Mouse (Mus musculus) hindbrain, embryonic 13.5 days (tissue): ENCODE measurements around the gene Plxna1. TPM values are rescaled to one million over a fixed set of nuclear protein-coding genes. Genes with fewer than 3 reads are reported as not detected.

Source experiments
- ATAC-seq: fragments of 200-750 bp; cut with Nextera tagmentation; 2 replicates; pipeline ENCODE4 v1.8.0; 2017; ENCODE audit warnings: moderate TSS enrichment; ENCODE audit not compliant: low FRiP score
- H3K27ac ChIP-seq: fragments of 300-500 bp; sonication (generic); 2 replicates; pipeline ENCODE4 v1.5.1; 2015; ENCODE audit warnings: inconsistent platforms, mild to moderate bottlenecking, moderate library complexity
- H3K27me3 ChIP-seq: fragments of 300-500 bp; sonication (generic); 2 replicates; pipeline ENCODE4 v1.6.1; 2015; ENCODE audit warnings: mild to moderate bottlenecking, inconsistent platforms
- H3K36me3 ChIP-seq: fragments of 300-500 bp; sonication (generic); 2 replicates; pipeline ENCODE4 v1.6.1; 2015; ENCODE audit warnings: mild to moderate bottlenecking, inconsistent platforms
- H3K4me1 ChIP-seq: fragments of 300-500 bp; sonication (generic); replicated peaks from 2 replicates; pipeline ENCODE4 v1.6.1; 2015; ENCODE audit warnings: inconsistent platforms
- H3K4me2 ChIP-seq: fragments of 300-500 bp; sonication (generic); 2 replicates; pipeline ENCODE4 v1.6.1; 2015; ENCODE audit warnings: inconsistent platforms, mild to moderate bottlenecking, moderate library complexity
- H3K4me3 ChIP-seq: fragments of 300-500 bp; sonication (generic); 2 replicates; pipeline ENCODE4 v1.5.1; 2015; ENCODE audit warnings: mild to moderate bottlenecking, inconsistent platforms
- H3K9ac ChIP-seq: fragments of 300-500 bp; sonication (generic); 2 replicates; pipeline ENCODE4 v1.6.1; 2015; ENCODE audit warnings: mild to moderate bottlenecking, inconsistent platforms
- H3K9me3 ChIP-seq: fragments of 300-500 bp; sonication (generic); 2 replicates; pipeline ENCODE4 v1.6.1; 2016; ENCODE audit warnings: inconsistent platforms
- WGBS: fragments of 180-500 bp; shearing (Covaris S2); methylation state at CpG from one replicate; pipeline ENCODE4 v1.1.7; 2015; 5-methylcytosine and 5-hydroxymethylcytosine counted together
- polyA plus RNA-seq: library from polyadenylated mRNA; unstranded; fragments of >200 nt; fragmentation: Nextera tagmentation; extraction: Ambion mirVana; gene quantifications from 2 replicates; pipeline ENCODE4 v1.2.1, GENCODE M21; 2015

The Plxna1 gene
- polyA plus RNA-seq, 1 experiment from 2014 or later: 44.9 TPM

DNA sequence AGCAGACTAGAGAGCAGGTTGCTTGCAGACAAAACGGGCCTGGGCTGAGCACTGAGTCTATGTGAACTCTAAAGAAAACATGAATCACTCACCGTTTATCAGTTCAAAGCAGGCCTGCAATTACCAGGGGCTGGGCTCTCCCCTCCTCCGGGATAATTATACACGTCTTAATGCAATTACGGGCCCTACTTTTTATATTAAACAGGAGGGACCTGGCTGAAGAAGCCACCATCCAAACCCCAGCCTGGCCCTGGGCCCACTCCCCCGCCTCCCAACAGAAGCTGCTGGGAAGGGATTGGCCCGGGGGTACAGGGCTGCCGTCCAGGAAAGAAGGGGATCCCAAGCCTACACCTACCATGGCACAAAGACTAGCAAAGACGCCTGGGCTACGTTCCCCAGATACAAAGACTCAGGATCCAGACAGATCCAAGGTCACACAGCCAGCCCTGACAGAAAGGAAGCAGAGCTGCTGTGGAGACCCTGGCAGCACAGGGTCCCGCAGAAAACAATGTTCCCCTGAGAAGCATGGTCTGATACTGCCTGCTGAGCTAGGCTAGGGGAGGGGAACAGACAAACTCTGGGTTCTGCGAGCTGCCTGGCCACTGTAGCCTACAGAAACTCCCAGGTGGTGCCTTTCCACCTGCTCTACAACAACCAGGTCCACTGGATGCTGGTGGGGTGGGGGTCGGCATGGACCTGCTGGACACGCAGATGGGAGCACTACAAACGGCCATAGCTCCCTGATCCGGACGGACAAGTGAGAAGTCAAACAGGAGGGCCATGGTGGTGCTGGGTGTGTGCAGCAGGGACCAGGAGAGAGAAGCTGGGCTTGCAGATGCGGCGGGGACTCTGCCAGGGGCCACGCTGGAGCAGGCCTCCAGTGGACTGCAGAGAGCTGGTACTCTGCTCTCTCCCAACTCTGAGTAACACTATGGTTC, 2.4 kb downstream of the Plxna1 start:
- WGBS: 47% methylated on average over 20 of the region's 20 CpGs
- peak overlapping the region; percentile 91 for H3K27ac ChIP-seq
- ATAC-seq: no peak

DNA sequence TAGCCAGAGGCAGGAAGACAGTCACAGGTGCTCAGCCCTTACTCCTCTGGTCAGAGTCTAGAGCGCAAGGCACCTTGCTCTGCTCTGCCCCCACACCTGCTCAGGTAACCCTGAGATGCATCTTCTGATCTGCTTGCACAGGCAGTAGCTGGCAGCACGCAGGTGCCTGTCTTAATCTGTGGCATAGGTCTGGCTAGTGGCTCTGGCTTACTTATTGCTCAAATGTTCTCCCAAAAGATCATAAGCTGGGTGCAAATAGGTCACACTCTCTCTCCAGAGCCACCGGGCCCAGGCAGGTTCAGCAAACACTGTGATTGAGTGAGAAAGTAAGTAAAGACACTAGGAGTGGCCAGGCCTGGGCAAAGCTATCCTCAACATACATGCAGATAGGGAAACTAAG, 3.2 kb downstream of the Plxna1 start:
- H3K9ac ChIP-seq: peak overlapping the region; percentile 100
- peaks cover 32% of the 10 kb centered on the region for H3K36me3 ChIP-seq
- peak overlapping the region; percentile 98 for H3K4me3 ChIP-seq
- no peak for ATAC-seq
- H3K4me2 ChIP-seq: peak overlapping the region; percentile 93
- H3K27ac ChIP-seq: peak overlapping the region; percentile 91; the same call in 1 of the 2 replicates
- H3K9me3 ChIP-seq: no peaks in the 10 kb centered on the region
- H3K4me1 ChIP-seq: peaks cover 79% of the 10 kb centered on the region
- peaks cover 6% of the 10 kb centered on the region; the same call in 1 of the 2 replicates for H3K27me3 ChIP-seq
- WGBS: 93% methylated on average over 3 of the region's 3 CpGs

More for the DNA sequence above, 2.4 kb downstream of the Plxna1 start:
- no peaks in the 10 kb centered on the region for H3K9me3 ChIP-seq
- H3K9ac ChIP-seq: peak overlapping the region; percentile 100
- peak overlapping the region; percentile 98 for H3K4me3 ChIP-seq
- peak overlapping the region; percentile 93 for H3K4me2 ChIP-seq
- peaks cover 14% of the 10 kb centered on the region; the same call in 1 of the 2 replicates for H3K27me3 ChIP-seq
- peaks cover 71% of the 10 kb centered on the region for H3K4me1 ChIP-seq
- H3K36me3 ChIP-seq: peaks cover 24% of the 10 kb centered on the region

DNA sequence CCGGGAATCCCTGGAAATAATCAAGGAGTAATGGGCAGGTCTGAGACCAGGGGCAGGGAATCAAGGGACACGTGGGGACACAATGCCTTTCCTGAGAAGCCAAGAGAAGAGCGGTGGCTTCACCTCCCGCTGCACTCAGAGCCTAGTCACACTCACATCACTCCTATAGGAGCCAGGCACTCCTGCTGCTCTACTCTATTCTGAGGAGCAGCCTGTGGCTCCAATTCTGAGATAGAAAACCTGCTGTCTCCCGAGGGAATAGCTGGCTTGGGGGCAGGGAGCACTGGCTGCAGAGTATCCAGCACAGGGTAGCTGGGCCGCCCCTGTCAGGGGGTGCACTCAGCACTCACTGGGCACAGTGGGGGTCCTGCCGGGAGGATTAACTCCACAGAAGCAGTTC, 6.8 kb downstream of the Plxna1 start:
- no peaks in the 10 kb centered on the region for H3K27me3 ChIP-seq
- H3K9ac ChIP-seq: peak overlapping the region; percentile 60
- no peaks in the 10 kb centered on the region for H3K9me3 ChIP-seq
- H3K27ac ChIP-seq: peak overlapping the region; percentile 31; the same call in 1 of the 2 replicates
- peaks cover 56% of the 10 kb centered on the region for H3K36me3 ChIP-seq
- ATAC-seq: no peak
- WGBS: 29% methylated on average over 7 of the region's 7 CpGs
- H3K4me3 ChIP-seq: no peak overlapping the region
- H3K4me1 ChIP-seq: peaks cover 100% of the 10 kb centered on the region
- peak overlapping the region; percentile 23; the same call in 1 of the 2 replicates for H3K4me2 ChIP-seq

DNA sequence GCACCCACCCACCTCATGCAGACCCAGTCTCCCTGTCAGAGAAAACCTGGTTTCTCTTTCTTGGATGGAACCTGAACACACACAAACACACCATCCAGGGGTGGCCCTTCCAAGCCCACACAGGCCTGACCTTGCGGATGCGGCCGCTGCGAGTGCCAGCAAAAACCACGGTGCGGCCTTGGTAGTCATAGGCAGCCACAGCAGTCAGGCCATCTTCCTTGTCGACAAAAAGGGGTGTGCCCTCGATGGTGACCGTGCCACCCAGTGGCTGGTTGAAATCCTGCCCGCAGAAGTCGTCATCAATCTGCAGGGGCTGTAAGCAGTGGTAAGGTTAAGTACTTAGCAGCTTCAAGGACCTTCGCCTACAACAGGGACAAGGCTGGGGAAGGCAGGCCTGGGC, 7.7 kb downstream of the Plxna1 start:
- WGBS: 86% methylated on average over 12 of the region's 12 CpGs
- Histone ChIP-seq H3K36me3 (peaks cover 66% of the 10 kb centered on the region), H3K27me3 (no peaks in the 10 kb centered on the region), H3K4me1 (peaks cover 100% of the 10 kb centered on the region), H3K27ac (no peak overlapping the region), H3K4me2 (no peak overlapping the region), H3K4me3 (no peak overlapping the region), H3K9me3 (no peaks in the 10 kb centered on the region), H3K9ac (peak overlapping the region; percentile 46; the same call in 1 of the 2 replicates)
- no peak for ATAC-seq

DNA sequence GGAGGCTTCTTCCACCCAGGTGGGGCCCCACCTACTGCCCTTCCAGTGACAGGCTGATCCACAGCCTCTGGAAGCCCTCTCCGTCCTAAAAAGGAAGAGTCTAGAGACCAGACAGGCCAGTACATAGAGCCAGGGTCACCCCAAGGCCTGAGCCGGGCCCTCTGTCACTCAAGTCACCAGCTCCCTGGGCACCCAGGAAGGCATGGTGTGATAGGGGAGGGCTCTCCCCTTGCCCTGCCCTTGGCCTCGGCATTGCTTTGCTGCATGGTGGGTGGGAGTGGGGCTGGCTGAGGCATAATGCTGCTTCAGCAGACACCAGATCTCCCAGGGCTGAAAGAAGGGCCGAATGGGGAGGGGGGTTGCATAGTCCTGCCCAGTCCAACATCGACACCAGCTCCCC, 8.3 kb downstream of the Plxna1 start:
- no peak overlapping the region for H3K4me2 ChIP-seq
- no peaks in the 10 kb centered on the region for H3K9me3 ChIP-seq
- no peak for ATAC-seq
- peak overlapping the region; percentile 46 for H3K9ac ChIP-seq
- H3K27me3 ChIP-seq: no peaks in the 10 kb centered on the region
- peaks cover 100% of the 10 kb centered on the region for H3K4me1 ChIP-seq
- peaks cover 72% of the 10 kb centered on the region for H3K36me3 ChIP-seq
- whole genome bisulfite sequencing: 78% methylated on average over 5 of the region's 5 CpGs
- peak overlapping the region; percentile 30; the same call in 1 of the 2 replicates for H3K27ac ChIP-seq
- no peak overlapping the region for H3K4me3 ChIP-seq

DNA sequence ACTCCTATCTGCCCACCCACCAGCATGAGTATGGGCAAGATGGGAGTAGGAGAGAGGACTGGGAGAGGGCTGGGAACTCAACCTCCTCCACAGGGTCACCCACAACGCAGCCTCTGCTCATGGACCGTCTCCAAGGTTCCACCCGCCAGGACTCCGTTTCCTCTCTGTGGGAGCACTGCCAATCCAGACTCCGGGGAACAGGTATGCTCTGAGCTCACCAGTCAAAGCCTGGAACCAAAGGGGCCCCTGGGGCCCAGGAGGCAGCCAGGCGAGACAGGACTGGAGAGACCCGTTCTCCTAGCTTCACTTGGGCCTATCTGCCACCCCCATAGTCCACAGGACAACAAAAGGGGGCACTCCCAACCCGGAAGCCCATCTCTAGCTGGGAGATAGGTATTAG, 9.3 kb downstream of the Plxna1 start:
- H3K4me3 ChIP-seq: no peak overlapping the region
- H3K27ac ChIP-seq: peak overlapping the region; percentile 15; the same call in 1 of the 2 replicates
- WGBS: 68% methylated on average over 8 of the region's 8 CpGs
- no peak overlapping the region for H3K4me2 ChIP-seq
- H3K4me1 ChIP-seq: peaks cover 100% of the 10 kb centered on the region
- H3K36me3 ChIP-seq: peaks cover 81% of the 10 kb centered on the region
- no peak overlapping the region for H3K9ac ChIP-seq
- no peak for ATAC-seq
- no peaks in the 10 kb centered on the region for H3K9me3 ChIP-seq
- no peaks in the 10 kb centered on the region for H3K27me3 ChIP-seq

DNA sequence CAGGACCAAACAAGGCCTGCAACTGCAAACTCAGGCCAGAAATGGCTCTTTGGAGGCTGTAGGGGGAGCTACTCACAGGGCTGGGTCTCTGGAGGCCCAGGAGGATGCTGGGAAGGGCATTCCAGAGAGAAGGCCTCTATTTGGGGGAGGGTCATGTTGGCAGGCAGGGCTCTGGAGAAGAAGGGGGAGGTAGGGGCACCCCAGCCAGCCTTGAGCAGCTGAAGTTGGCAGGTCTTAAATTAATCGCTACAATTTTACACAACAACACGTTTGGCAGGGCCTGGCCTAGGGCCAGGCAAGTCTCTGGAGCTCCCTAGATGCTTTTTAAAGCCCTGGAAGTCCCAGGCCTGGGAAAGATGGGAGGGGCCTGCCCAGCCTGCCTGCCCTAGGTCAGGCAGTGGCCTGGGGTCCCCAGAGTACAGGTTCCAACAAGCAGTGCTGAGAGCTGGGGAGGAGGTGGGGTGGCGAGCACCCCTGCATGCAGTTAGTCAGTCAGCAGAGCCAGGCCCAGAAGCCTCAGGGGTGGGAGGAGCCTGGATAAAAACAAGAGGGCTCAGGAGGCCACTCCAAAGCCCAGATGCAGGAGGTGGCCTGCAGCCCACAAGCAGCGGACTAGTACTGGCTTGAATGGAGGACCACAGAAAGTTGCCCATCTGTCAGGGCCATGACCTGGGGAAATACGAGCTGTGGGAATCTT, 10.8 kb downstream of the Plxna1 start:
- H3K4me3 ChIP-seq: no peak overlapping the region
- H3K27ac ChIP-seq: peak overlapping the region; percentile 75
- peak; percentile 79 for ATAC-seq
- peaks cover 88% of the 10 kb centered on the region for H3K36me3 ChIP-seq
- 8% methylated on average over 5 of the region's 5 CpGs for WGBS
- peak overlapping the region; percentile 51 for H3K9ac ChIP-seq
- no peaks in the 10 kb centered on the region for H3K9me3 ChIP-seq
- no peaks in the 10 kb centered on the region for H3K27me3 ChIP-seq
- peaks cover 88% of the 10 kb centered on the region for H3K4me1 ChIP-seq
- H3K4me2 ChIP-seq: no peak overlapping the region

DNA sequence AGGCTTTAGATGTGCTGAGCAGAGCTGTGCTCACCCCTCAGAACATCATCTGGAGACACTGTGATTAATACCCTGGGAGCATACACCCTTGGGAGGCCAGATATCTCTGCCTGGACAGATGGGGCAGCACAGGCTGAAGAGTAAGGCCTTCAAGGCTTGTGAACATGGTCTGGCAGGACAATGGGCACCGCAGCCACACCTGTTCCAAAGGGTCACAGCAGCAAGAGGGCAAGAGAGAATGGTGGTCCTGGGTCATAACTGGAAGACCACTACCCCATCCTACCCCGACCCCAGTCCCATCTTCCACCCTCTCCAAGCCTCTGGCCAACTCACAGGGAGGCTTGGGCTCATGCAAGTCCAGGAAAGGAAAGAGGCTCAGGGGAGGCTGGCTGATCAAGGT, 11.9 kb downstream of the Plxna1 start:
- peak overlapping the region; percentile 75 for H3K27ac ChIP-seq
- ATAC-seq: no peak
- peaks cover 82% of the 10 kb centered on the region for H3K36me3 ChIP-seq

DNA sequence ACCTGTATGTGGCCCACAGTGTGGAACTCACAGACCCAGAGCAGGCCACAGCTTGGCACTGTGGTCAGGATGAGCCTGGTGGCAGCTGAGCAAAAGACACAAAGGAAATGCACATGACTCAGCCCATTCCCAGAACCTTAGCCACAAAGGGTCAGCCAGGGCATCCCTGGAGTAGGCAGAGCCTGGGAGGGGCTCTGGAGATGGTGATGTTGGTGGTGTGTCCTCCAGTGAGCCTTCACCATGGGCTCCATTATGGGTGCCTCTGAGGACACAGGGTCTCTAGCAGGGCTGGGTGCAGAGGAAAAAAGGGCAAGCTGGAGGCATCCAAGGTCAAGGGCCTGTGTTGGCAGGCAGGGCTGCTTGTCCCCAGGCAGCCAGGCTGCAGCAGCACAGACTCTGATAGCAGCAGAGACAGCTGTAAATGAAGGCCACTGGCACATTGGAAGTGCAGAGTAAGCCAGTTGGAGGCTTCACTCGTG, 12.3 kb downstream of the Plxna1 start:
- H3K27me3 ChIP-seq: no peaks in the 10 kb centered on the region
- H3K4me3 ChIP-seq: no peak overlapping the region
- 0 out of 2 replicates have a peak overlapping the region, but pooled peaks have one; percentile 8 for H3K9ac ChIP-seq
- peaks cover 77% of the 10 kb centered on the region for H3K36me3 ChIP-seq
- H3K9me3 ChIP-seq: no peaks in the 10 kb centered on the region
- H3K4me1 ChIP-seq: peaks cover 85% of the 10 kb centered on the region
- no peak overlapping the region for H3K4me2 ChIP-seq
- no peak overlapping the region for H3K27ac ChIP-seq
- ATAC-seq: no peak
- 58% methylated on average over 1 of the region's 1 CpGs for WGBS

More for the DNA sequence above, 11.9 kb downstream of the Plxna1 start:
- no peak overlapping the region for H3K4me2 ChIP-seq
- H3K4me3 ChIP-seq: no peak overlapping the region
- 0 out of 2 replicates have a peak overlapping the region, but pooled peaks have one; percentile 8 for H3K9ac ChIP-seq
- WGBS: 100% methylated on average over 2 of the region's 2 CpGs
- H3K4me1 ChIP-seq: peaks cover 85% of the 10 kb centered on the region
- no peaks in the 10 kb centered on the region for H3K9me3 ChIP-seq
- H3K27me3 ChIP-seq: no peaks in the 10 kb centered on the region

DNA sequence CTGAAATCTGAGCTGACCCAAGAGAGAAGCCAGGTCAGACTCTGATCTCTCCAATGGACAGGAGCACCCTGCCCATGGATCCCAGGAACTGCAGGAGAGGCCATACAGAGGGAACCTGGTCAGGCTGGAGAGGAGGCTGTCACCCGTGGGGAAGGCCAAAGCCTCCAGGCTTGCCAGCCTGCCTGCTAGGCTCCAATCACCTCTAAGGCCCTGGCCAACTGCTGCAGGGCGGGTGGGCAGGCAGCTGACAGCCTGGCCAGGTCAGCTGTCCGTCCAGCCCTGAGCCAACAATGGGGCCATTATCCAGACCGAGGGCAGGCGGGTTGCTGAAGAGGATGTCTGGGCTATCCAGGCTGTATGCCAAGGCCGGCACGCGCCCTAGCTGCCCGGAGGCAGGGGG, 14.1 kb downstream of the Plxna1 start:
- Histone ChIP-seq H3K9me3 (no peaks in the 10 kb centered on the region), H3K4me2 (no peak overlapping the region), H3K4me3 (no peak overlapping the region), H3K4me1 (peaks cover 79% of the 10 kb centered on the region), H3K27ac (no peak overlapping the region), H3K27me3 (no peaks in the 10 kb centered on the region), H3K36me3 (peaks cover 70% of the 10 kb centered on the region), H3K9ac (no peak overlapping the region)
- 78% methylated on average over 9 of the region's 9 CpGs for WGBS
- ATAC-seq: no peak

DNA sequence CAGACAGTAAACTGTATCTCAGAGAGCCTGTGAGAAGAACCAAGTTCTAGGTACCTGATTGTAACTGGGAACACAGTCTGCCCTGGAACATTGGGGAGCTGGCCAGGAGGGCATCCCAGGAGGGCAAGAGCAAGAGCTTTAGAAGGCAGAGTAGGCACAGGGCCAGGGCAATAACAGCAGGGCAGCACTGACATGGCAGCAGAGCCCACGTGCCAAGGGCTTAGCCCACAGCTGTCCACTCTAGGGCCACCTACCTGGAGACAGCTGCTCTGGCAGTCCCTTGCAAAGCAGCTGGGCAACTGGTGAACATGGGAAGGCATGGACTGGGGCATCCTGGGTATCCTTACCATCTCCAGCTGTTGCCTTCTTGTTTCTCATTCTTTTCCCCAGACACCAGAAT, 14.6 kb downstream of the Plxna1 start:
- Histone ChIP-seq H3K36me3 (peaks cover 70% of the 10 kb centered on the region), H3K4me1 (peaks cover 73% of the 10 kb centered on the region), H3K9me3 (no peaks in the 10 kb centered on the region), H3K4me2 (no peak overlapping the region), H3K27me3 (no peaks in the 10 kb centered on the region), H3K4me3 (no peak overlapping the region), H3K27ac (no peak overlapping the region), H3K9ac (no peak overlapping the region)
- 80% methylated on average over 1 of the region's 1 CpGs for WGBS
- no peak for ATAC-seq

DNA sequence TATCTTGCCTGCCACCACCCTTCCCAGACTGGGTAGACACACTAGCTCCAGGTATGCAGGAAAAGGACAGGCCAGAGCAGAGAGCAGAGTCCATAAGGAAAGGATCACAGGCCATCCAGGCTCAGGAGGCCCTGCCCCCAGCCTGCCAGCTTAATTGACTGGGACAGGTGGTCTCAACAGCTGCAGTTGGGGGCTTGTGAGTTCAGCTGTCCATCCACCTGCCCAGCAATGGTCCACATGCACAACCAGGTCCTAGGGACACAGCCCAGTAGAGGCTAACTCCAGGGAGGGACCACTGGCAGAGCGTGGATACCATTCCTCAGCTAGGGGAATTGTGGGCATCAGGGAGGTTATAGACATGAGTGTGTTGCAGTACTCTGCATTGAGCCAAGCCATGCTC, 16.6 kb downstream of the Plxna1 start:
- peak overlapping the region; percentile 26; the same call in 1 of the 2 replicates for H3K9ac ChIP-seq
- no peak for ATAC-seq

More for the DNA sequence above, 16.6 kb downstream of the Plxna1 start:
- Histone ChIP-seq H3K4me1 (peaks cover 54% of the 10 kb centered on the region), H3K27ac (peak overlapping the region; percentile 58; the same call in 1 of the 2 replicates), H3K36me3 (peaks cover 81% of the 10 kb centered on the region), H3K27me3 (no peaks in the 10 kb centered on the region), H3K4me3 (no peak overlapping the region), H3K4me2 (no peak overlapping the region), H3K9me3 (no peaks in the 10 kb centered on the region)
- 91% methylated on average over 1 of the region's 1 CpGs for WGBS
